Comparison of ENCODE assay signal across 26 mouse cellular contexts in genomic region chr17:11618886-11619590, GRCm38 (mm10).
DNase-seq lines count a peak whose midpoint lies in the region; ATAC-seq and TF ChIP-seq lines count a peak whose summit lies in the region.
"Had no signal": no experiment of that assay in that cellular context is flagged by ENCODE, and none has a peak within 500 bp of the region (broad histone marks: within the 10 kb centered on the region; RNA-seq: fewer than 3 reads in every experiment).

No protein-coding gene starts in this region.

- no peak for TF ChIP-seq CTCF in layer of hippocampus, adult 2 months (conservative IDR thresholded peaks at IDR 0.05)

- ATAC-seq in forebrain, embryonic 15.5 days (replicated peaks): no peak
- no peak; the same call in 1 of the 2 replicates for ATAC-seq in forebrain, embryonic 13.5 days
- ATAC-seq in megakaryocyte-erythroid progenitor cell, adult 5-6 weeks (replicated peaks; ENCODE audit: low FRiP score, low TSS enrichment, poor library complexity, severe bottlenecking): no peak
- ATAC-seq: inflammation-experienced regulatory T-cells, adult 6 months; liver, postnatal 0 days; lung, postnatal 0 days; midbrain, embryonic 16.5 days had no signal

- H3K27ac ChIP-seq in forebrain, embryonic 15.5 days (replicated peaks): peak overlapping the region; percentile 38
- no peak overlapping the region for H3K27ac ChIP-seq in forebrain, embryonic 13.5 days
- H3K27ac ChIP-seq in layer of hippocampus, adult 2 months: peak overlapping the region; percentile 82
- no peak overlapping the region for H3K27ac ChIP-seq in embryonic facial prominence, embryonic 10.5 days (replicated peaks)
- H3K27ac ChIP-seq: heart, adult 2 months; heart, embryonic 13.5 days; hindbrain, embryonic 14.5 days; kidney, postnatal 0 days; limb, embryonic 12.5 days; macrophage; midbrain, embryonic 10.5 days had no signal

- H3K27me3 ChIP-seq in forebrain, embryonic 15.5 days: no peaks in the 10 kb centered on the region
- H3K27me3 ChIP-seq in forebrain, embryonic 13.5 days: no peaks in the 10 kb centered on the region
- H3K27me3 ChIP-seq in embryonic facial prominence, embryonic 10.5 days (replicated peaks; ENCODE audit: low read depth, poor library complexity, severe bottlenecking): no peaks in the 10 kb centered on the region

- no peaks in the 10 kb centered on the region for H3K9me3 ChIP-seq in forebrain, embryonic 15.5 days
- H3K9me3 ChIP-seq in forebrain, embryonic 13.5 days (replicated peaks): no peaks in the 10 kb centered on the region
- H3K9me3 ChIP-seq in embryonic facial prominence, embryonic 10.5 days: no peaks in the 10 kb centered on the region
- H3K9me3 ChIP-seq: heart, embryonic 13.5 days; limb, embryonic 12.5 days; midbrain, embryonic 10.5 days had no signal

- H3K4me1 ChIP-seq in forebrain, embryonic 15.5 days: peaks cover 18% of the 10 kb centered on the region
- H3K4me1 ChIP-seq in forebrain, embryonic 13.5 days: peaks cover 6% of the 10 kb centered on the region
- peaks cover 13% of the 10 kb centered on the region; the same call in 1 of the 2 replicates for H3K4me1 ChIP-seq in embryonic facial prominence, embryonic 10.5 days
- H3K4me1 ChIP-seq: limb, embryonic 12.5 days; midbrain, embryonic 10.5 days had no signal

- H3K4me3 ChIP-seq in forebrain, embryonic 15.5 days: no peak overlapping the region
- no peak overlapping the region for H3K4me3 ChIP-seq in forebrain, embryonic 13.5 days
- no peak overlapping the region for H3K4me3 ChIP-seq in layer of hippocampus, adult 2 months
- no peak overlapping the region for H3K4me3 ChIP-seq in embryonic facial prominence, embryonic 10.5 days
- H3K4me3 ChIP-seq: heart, adult 2 months; heart, embryonic 13.5 days; limb, embryonic 12.5 days; midbrain, embryonic 10.5 days had no signal

- WGBS in forebrain, embryonic 15.5 days: 76% methylated on average over 8 of the region's 8 CpGs
- 85% methylated on average over 8 of the region's 8 CpGs for WGBS in forebrain, embryonic 13.5 days
- WGBS in embryonic facial prominence, embryonic 10.5 days: 88% methylated on average over 8 of the region's 8 CpGs

- DNase-seq in layer of hippocampus, adult 2 months (ENCODE audit: low spot score in 2 of 2): peak in 1 of 2 experiments; percentile 20
- DNase-seq in layer of hippocampus, postnatal 14 days (ENCODE audit: low spot score in 2 of 2): no peak
- peak; percentile 76 for DNase-seq in brain, adult 2 months (ENCODE audit: low read depth, low spot score)
- peak; percentile 2 for DNase-seq in embryonic facial prominence, embryonic 10.5 days (ENCODE audit: low spot score)
- DNase-seq in kidney, adult 11 months: no peak
- DNase-seq: adrenal gland, postnatal 25 days; cerebellum, adult 18-20 months; gastrocnemius, postnatal 25 days; heart, adult 2 months; kidney, adult 2 months; layer of hippocampus, postnatal 36 days; liver, postnatal 0 days; thymus, postnatal 25 days had no signal

- H3K36me3 ChIP-seq in forebrain, embryonic 15.5 days: no peaks in the 10 kb centered on the region
- H3K36me3 ChIP-seq in forebrain, embryonic 13.5 days (ENCODE audit: poor library complexity, severe bottlenecking): no peaks in the 10 kb centered on the region
- no peaks in the 10 kb centered on the region for H3K36me3 ChIP-seq in embryonic facial prominence, embryonic 10.5 days (replicated peaks)
- H3K36me3 ChIP-seq: heart, embryonic 13.5 days; limb, embryonic 12.5 days; midbrain, embryonic 10.5 days had no signal

- no peak overlapping the region for H3K4me2 ChIP-seq in forebrain, embryonic 15.5 days (replicated peaks)
- H3K4me2 ChIP-seq in forebrain, embryonic 13.5 days: no peak overlapping the region
- H3K4me2 ChIP-seq: heart, embryonic 13.5 days; hindbrain, embryonic 14.5 days; limb, embryonic 12.5 days; liver, embryonic 11.5 days had no signal

- H3K9ac ChIP-seq in forebrain, embryonic 15.5 days (replicated peaks): no peak overlapping the region
- no peak overlapping the region for H3K9ac ChIP-seq in forebrain, embryonic 13.5 days
- H3K9ac ChIP-seq: heart, embryonic 13.5 days; hindbrain, embryonic 14.5 days; limb, embryonic 12.5 days; liver, postnatal 0 days had no signal

Comparison
In these comparisons a context has a peak if more than half of its experiments do, and no peak if none do; other contexts are left out.
1. H3K27ac ChIP-seq: peak in forebrain, embryonic 15.5 days (single experiment) and layer of hippocampus, adult 2 months (single experiment); none in forebrain, embryonic 13.5 days (single experiment) and embryonic facial prominence, embryonic 10.5 days (single experiment).
2. DNase-seq: peak in brain, adult 2 months (single experiment) and embryonic facial prominence, embryonic 10.5 days (single experiment); none in layer of hippocampus, postnatal 14 days (0 of 2) and kidney, adult 11 months (single experiment).